Mouse (Mus musculus) cerebellum, adult 11 months (tissue): ENCODE measurements at regions not wholly inside any gene's neighbourhood (a gene's known extent, or its start where the extent isn't known, plus 50 kb on each side); places are given as distances from the start of the nearest gene placed in this dataset.

ENCODE experiments used
- DNase-seq: peaks from one replicate; pipeline ENCODE4 v3.0.0; 2022

- no peak for DNase-seq
Observed at GRCm38 (mm10) chr12:52368034-52368433, 135.7 kb upstream of the Arhgap5 start.

GRCm38 (mm10) chr12:52368466-52368865 is 135.3 kb upstream of the Arhgap5 start:
- DNase-seq = no peak

GRCm38 (mm10) chr12:52370153-52370710 is 133.5 kb upstream of the Arhgap5 start:
- DNase-seq = no peak

- no peak for DNase-seq
Observed at GRCm38 (mm10) chr12:52375116-52375515, 128.7 kb upstream of the Arhgap5 start.

- no peak for DNase-seq
Observed at GRCm38 (mm10) chr12:52376692-52377462, 126.9 kb upstream of the Arhgap5 start.

- no peak for DNase-seq
Observed at GRCm38 (mm10) chr12:52377463-52377848, 126.3 kb upstream of the Arhgap5 start.

GRCm38 (mm10) chr12:52379245-52379644 is 124.5 kb upstream of the Arhgap5 start:
- DNase-seq = no peak

- DNase-seq = no peak
Observed at GRCm38 (mm10) chr12:52379960-52380359, 123.8 kb upstream of the Arhgap5 start.

GRCm38 (mm10) chr12:52381161-52381967 is 122.4 kb upstream of the Arhgap5 start:
- DNase-seq = no peak

GRCm38 (mm10) chr12:52381968-52382325 is 121.8 kb upstream of the Arhgap5 start:
- no peak for DNase-seq

- no peak for DNase-seq
Observed at GRCm38 (mm10) chr12:52382832-52383580, 120.8 kb upstream of the Arhgap5 start.

GRCm38 (mm10) chr12:52389552-52389951 is 114.2 kb upstream of the Arhgap5 start:
- no peak for DNase-seq

- no peak for DNase-seq
Observed at GRCm38 (mm10) chr12:52390242-52390641, 113.5 kb upstream of the Arhgap5 start.

- DNase-seq = no peak
Observed at GRCm38 (mm10) chr12:52392636-52393035, 111.1 kb upstream of the Arhgap5 start.

- no peak for DNase-seq
Observed at GRCm38 (mm10) chr12:52393981-52394718, 109.6 kb upstream of the Arhgap5 start.

GRCm38 (mm10) chr12:52394719-52395062 is 109.1 kb upstream of the Arhgap5 start:
- no peak for DNase-seq

GRCm38 (mm10) chr12:52395111-52395510 is 108.7 kb upstream of the Arhgap5 start:
- no peak for DNase-seq

- peak; percentile 46 for DNase-seq
Observed at GRCm38 (mm10) chr12:52396178-52396841, 107.5 kb upstream of the Arhgap5 start.

- DNase-seq = no peak
Observed at GRCm38 (mm10) chr12:52397718-52398510, 105.9 kb upstream of the Arhgap5 start.

GRCm38 (mm10) chr12:52398511-52398975 is 105.2 kb upstream of the Arhgap5 start:
- no peak for DNase-seq

GRCm38 (mm10) chr12:52400099-52400498 is 103.7 kb upstream of the Arhgap5 start:
- DNase-seq = no peak
